Mouse (Mus musculus) liver, embryonic 14.5 days (tissue): Measurements from ENCODE around the gene Strada. TPM values are rescaled to one million over a fixed set of nuclear protein-coding genes. Genes with fewer than 3 reads are reported as not detected.

ENCODE experiments used
- ATAC-seq: fragments of 200-750 bp; cut with Nextera tagmentation; 2 replicates; pipeline ENCODE4 v1.8.0; 2017; ENCODE audit warnings: moderate number of reproducible peaks, mild to moderate bottlenecking, moderate library complexity; ENCODE audit not compliant: insufficient read depth
- DNase-seq, 3 experiments: peaks; one replicate each; pipeline ENCODE4 v3.0.0-alpha.2; 2012 to 2013; ENCODE audit warnings: low read depth in 3 of 3, low spot score in 3 of 3
- H3K27ac ChIP-seq: fragments of 300-500 bp; sonication (generic); 2 replicates; pipeline ENCODE4 v1.5.1; 2014; ENCODE audit warnings: moderate library complexity, mild to moderate bottlenecking, control low read depth, inconsistent platforms
- H3K27me3 ChIP-seq: fragments of 300-500 bp; sonication (generic); 2 replicates; pipeline ENCODE4 v1.6.1; 2014; ENCODE audit warnings: mild to moderate bottlenecking, low read length, moderate library complexity; ENCODE audit not compliant: control insufficient read depth, insufficient read depth
- H3K36me3 ChIP-seq: fragments of 300-500 bp; sonication (generic); replicated peaks from 2 replicates; pipeline ENCODE4 v1.6.1; 2014; ENCODE audit warnings: low read depth; ENCODE audit not compliant: control insufficient read depth, insufficient read depth
- H3K4me1 ChIP-seq, 2 experiments: fragments of 200-500 bp in 1 of 2; fragments of 300-500 bp in 1 of 2; sonication (generic) in 1 of 2; replicated peaks; 2 replicates each; pipeline ENCODE4 v1.6.1; 2012 to 2014; ENCODE audit warnings: antibody characterized with exemption in 1 of 2, inconsistent platforms in 1 of 2, low read length in 1 of 2; ENCODE audit not compliant: control insufficient read depth in 2 of 2, insufficient read depth in 2 of 2
- H3K4me2 ChIP-seq: fragments of 300-500 bp; sonication (generic); 2 replicates; pipeline ENCODE4 v1.6.1; 2014; ENCODE audit warnings: low read depth, mild to moderate bottlenecking, control low read depth, moderate library complexity
- H3K4me3 ChIP-seq, 2 experiments: fragments of 200-500 bp in 1 of 2; fragments of 300-500 bp in 1 of 2; sonication (generic) in 1 of 2; 2 replicates each; pipeline ENCODE4 v1.5.1; 2012 to 2014; ENCODE audit warnings: low read depth in 2 of 2, low read length in 2 of 2, mild to moderate bottlenecking in 2 of 2, control low read depth in 1 of 2, inconsistent platforms in 1 of 2, moderate library complexity in 1 of 2; ENCODE audit not compliant: insufficient read depth in 1 of 2
- H3K9ac ChIP-seq: fragments of 300-500 bp; sonication (generic); replicated peaks from 2 replicates; pipeline ENCODE4 v1.6.1; 2014; ENCODE audit warnings: mild to moderate bottlenecking, control low read depth, moderate library complexity
- H3K9me3 ChIP-seq: fragments of 300-500 bp; sonication (generic); 2 replicates; pipeline ENCODE4 v1.6.1; 2016; ENCODE audit warnings: low read length, mixed read lengths; ENCODE audit not compliant: control insufficient read depth
- CTCF ChIP-seq: IDR thresholded peaks from 2 replicates; pipeline ENCODE4 v1.5.1; 2016; ENCODE audit warnings: antibody characterized with exemption, low read depth, control low read depth
- EP300 ChIP-seq: IDR thresholded peaks from 2 replicates; pipeline ENCODE4 v1.6.1; 2016; ENCODE audit warnings: antibody characterized with exemption, low read depth
- WGBS: fragments of 180-500 bp; shearing (Covaris S2); extraction: QIAGEN DNeasy Blood & Tissue Kit; methylation state at CpG from one replicate; pipeline ENCODE4 v1.1.7; 2014; ENCODE audit not compliant: insufficient replicate concordance; 5-methylcytosine and 5-hydroxymethylcytosine counted together
- polyA plus RNA-seq, 2 experiments: library from polyadenylated mRNA; depleted of rRNA in 1 of 2; stranded (reverse) in 1 of 2; unstranded in 1 of 2; fragments of >200 nt; fragmentation: Nextera tagmentation in 1 of 2; extraction: Ambion mirVana in 1 of 2; gene quantifications; 2 replicates each; pipeline versions ENCODE4 v1.2.1 to v1.2.3; 2012 to 2014

Strada gene
- polyA plus RNA-seq, 2 experiments: 6.9 to 9.1 TPM

- Histone ChIP-seq H3K4me1 (peaks cover 0 to 9% of the 10 kb centered on the region in 2 experiments; a peak in 1 of 4 replicates), H3K9me3 (no peaks in the 10 kb centered on the region), H3K4me3 (no peak overlapping the region), H3K4me2 (no peak overlapping the region), H3K9ac (no peak overlapping the region), H3K27me3 (no peaks in the 10 kb centered on the region), H3K27ac (no peak overlapping the region), H3K36me3 (no peaks in the 10 kb centered on the region; the same call in 1 of the 2 replicates)
- 60% methylated on average over 5 of the region's 5 CpGs for WGBS
- DNase-seq (no peak), ATAC-seq (no peak)
- TF ChIP-seq CTCF (no peak), EP300 (no peak)
Measured at GRCm38 (mm10) chr11:106122221-106122620, 79.7 kb downstream of the Strada start.

Other genes starting within 250 kb of the Strada start
- gene Cyb561, start 248.8 kb downstream of the Strada start, polyA plus RNA-seq (2012; rRNA removed): 0.69 and 0.85 TPM in 2 replicates
- 1.1 and 2.1 TPM in 2 replicates for gene Cyb561, start 248.8 kb downstream of the Strada start, polyA plus RNA-seq (2014; fragmentation: Nextera tagmentation; extraction: Ambion mirVana)
- 0.07 and 0.08 TPM in 2 replicates for gene Ace, start 234.2 kb downstream of the Strada start, polyA plus RNA-seq (2012; rRNA removed)
- gene Ace, start 234.2 kb downstream of the Strada start, polyA plus RNA-seq (2014; fragmentation: Nextera tagmentation; extraction: Ambion mirVana): not detected in 2 replicates
- gene Ace3, start 207.5 kb downstream of the Strada start, polyA plus RNA-seq (2012; rRNA removed): not detected in 2 replicates
- not detected in 2 replicates for gene Ace3, start 207.5 kb downstream of the Strada start, polyA plus RNA-seq (2014; fragmentation: Nextera tagmentation; extraction: Ambion mirVana)
- 0.01 TPM in 2 replicates for gene Kcnh6, start 194.0 kb downstream of the Strada start, polyA plus RNA-seq (2012; rRNA removed)
- not detected in 2 replicates for gene Kcnh6, start 194.0 kb downstream of the Strada start, polyA plus RNA-seq (2014; fragmentation: Nextera tagmentation; extraction: Ambion mirVana)
- gene Dcaf7, start 165.3 kb downstream of the Strada start, polyA plus RNA-seq (2012; rRNA removed): 15.4 and 15.5 TPM in 2 replicates
- 21.6 and 25.9 TPM in 2 replicates for gene Dcaf7, start 165.3 kb downstream of the Strada start, polyA plus RNA-seq (2014; fragmentation: Nextera tagmentation; extraction: Ambion mirVana)
- 7.3 and 10.0 TPM in 2 replicates for gene Taco1, start 136.1 kb downstream of the Strada start, polyA plus RNA-seq (2012; rRNA removed)
- 4.8 and 5.2 TPM in 2 replicates for gene Taco1, start 136.1 kb downstream of the Strada start, polyA plus RNA-seq (2014; fragmentation: Nextera tagmentation; extraction: Ambion mirVana)
- 5.2 and 5.5 TPM in 2 replicates for gene Map3k3, start 117.6 kb downstream of the Strada start, polyA plus RNA-seq (2012; rRNA removed)
- gene Map3k3, start 117.6 kb downstream of the Strada start, polyA plus RNA-seq (2014; fragmentation: Nextera tagmentation; extraction: Ambion mirVana): 3.8 and 5.4 TPM in 2 replicates
- not detected in 2 replicates for gene Gm10840, start 41.3 kb downstream of the Strada start, polyA plus RNA-seq (2012; rRNA removed)
- not detected in 2 replicates for gene Gm10840, start 41.3 kb downstream of the Strada start, polyA plus RNA-seq (2014; fragmentation: Nextera tagmentation; extraction: Ambion mirVana)
- 17.3 and 26.7 TPM in 2 replicates for gene Limd2, start 41.3 kb downstream of the Strada start, polyA plus RNA-seq (2012; rRNA removed)
- gene Limd2, start 41.3 kb downstream of the Strada start, polyA plus RNA-seq (2014; fragmentation: Nextera tagmentation; extraction: Ambion mirVana): 57.8 and 59.4 TPM in 2 replicates
- gene Ccdc47, start 14.2 kb upstream of the Strada start, polyA plus RNA-seq (2012; rRNA removed): 11.6 and 19.0 TPM in 2 replicates
- 27.5 and 29.2 TPM in 2 replicates for gene Ccdc47, start 14.2 kb upstream of the Strada start, polyA plus RNA-seq (2014; fragmentation: Nextera tagmentation; extraction: Ambion mirVana)
- 7.8 and 13.5 TPM in 2 replicates for gene Ddx42, start 14.8 kb upstream of the Strada start, polyA plus RNA-seq (2012; rRNA removed)
- gene Ddx42, start 14.8 kb upstream of the Strada start, polyA plus RNA-seq (2014; fragmentation: Nextera tagmentation; extraction: Ambion mirVana): 20.7 and 22.8 TPM in 2 replicates
- gene Ftsj3, start 53.9 kb upstream of the Strada start, polyA plus RNA-seq (2012; rRNA removed): 15.5 and 25.7 TPM in 2 replicates
- gene Ftsj3, start 53.9 kb upstream of the Strada start, polyA plus RNA-seq (2014; fragmentation: Nextera tagmentation; extraction: Ambion mirVana): 36.8 and 40.1 TPM in 2 replicates
- gene Psmc5, start 54.0 kb upstream of the Strada start, polyA plus RNA-seq (2012; rRNA removed): 59.6 and 107 TPM in 2 replicates
- gene Psmc5, start 54.0 kb upstream of the Strada start, polyA plus RNA-seq (2014; fragmentation: Nextera tagmentation; extraction: Ambion mirVana): 123 and 132 TPM in 2 replicates
- 38.8 and 39.1 TPM in 2 replicates for gene Smarcd2, start 70.8 kb upstream of the Strada start, polyA plus RNA-seq (2012; rRNA removed)
- gene Smarcd2, start 70.8 kb upstream of the Strada start, polyA plus RNA-seq (2014; fragmentation: Nextera tagmentation; extraction: Ambion mirVana): 23.9 and 29.0 TPM in 2 replicates
- 0.17 and 0.20 TPM in 2 replicates for gene Tcam1, start 74.5 kb upstream of the Strada start, polyA plus RNA-seq (2012; rRNA removed)
- gene Tcam1, start 74.5 kb upstream of the Strada start, polyA plus RNA-seq (2014; fragmentation: Nextera tagmentation; extraction: Ambion mirVana): 0.09 and 0.18 TPM in 2 replicates
- gene Gh, start 99.7 kb upstream of the Strada start, polyA plus RNA-seq (2012; rRNA removed): not detected in 2 replicates
- gene Gh, start 99.7 kb upstream of the Strada start, polyA plus RNA-seq (2014; fragmentation: Nextera tagmentation; extraction: Ambion mirVana): not detected in 2 replicates
- gene Cd79b, start 112.6 kb upstream of the Strada start, polyA plus RNA-seq (2012; rRNA removed): 3.1 and 3.7 TPM in 2 replicates
- 4.5 and 4.9 TPM in 2 replicates for gene Cd79b, start 112.6 kb upstream of the Strada start, polyA plus RNA-seq (2014; fragmentation: Nextera tagmentation; extraction: Ambion mirVana)
- 0.01 and 0.02 TPM in 2 replicates for gene Scn4a, start 151.1 kb upstream of the Strada start, polyA plus RNA-seq (2012; rRNA removed)
- gene Scn4a, start 151.1 kb upstream of the Strada start, polyA plus RNA-seq (2014; fragmentation: Nextera tagmentation; extraction: Ambion mirVana): not detected in 2 replicates
- not detected in 2 replicates for gene Prr29, start 163.3 kb upstream of the Strada start, polyA plus RNA-seq (2012; rRNA removed)
- not detected in 2 replicates for gene Prr29, start 163.3 kb upstream of the Strada start, polyA plus RNA-seq (2014; fragmentation: Nextera tagmentation; extraction: Ambion mirVana)
- gene Icam2, start 185.9 kb upstream of the Strada start, polyA plus RNA-seq (2012; rRNA removed): 9.4 and 13.0 TPM in 2 replicates
- gene Icam2, start 185.9 kb upstream of the Strada start, polyA plus RNA-seq (2014; fragmentation: Nextera tagmentation; extraction: Ambion mirVana): 12.1 and 16.3 TPM in 2 replicates